Mouse (Mus musculus): ENCODE measurements at regions not wholly inside any gene's neighbourhood (a gene's known extent, or its start where the extent isn't known, plus 50 kb on each side); places are given as distances from the start of the nearest gene placed in this dataset. TPM values are rescaled to one million over a fixed set of nuclear protein-coding genes. Genes with fewer than 3 reads are reported as not detected.

DNA sequence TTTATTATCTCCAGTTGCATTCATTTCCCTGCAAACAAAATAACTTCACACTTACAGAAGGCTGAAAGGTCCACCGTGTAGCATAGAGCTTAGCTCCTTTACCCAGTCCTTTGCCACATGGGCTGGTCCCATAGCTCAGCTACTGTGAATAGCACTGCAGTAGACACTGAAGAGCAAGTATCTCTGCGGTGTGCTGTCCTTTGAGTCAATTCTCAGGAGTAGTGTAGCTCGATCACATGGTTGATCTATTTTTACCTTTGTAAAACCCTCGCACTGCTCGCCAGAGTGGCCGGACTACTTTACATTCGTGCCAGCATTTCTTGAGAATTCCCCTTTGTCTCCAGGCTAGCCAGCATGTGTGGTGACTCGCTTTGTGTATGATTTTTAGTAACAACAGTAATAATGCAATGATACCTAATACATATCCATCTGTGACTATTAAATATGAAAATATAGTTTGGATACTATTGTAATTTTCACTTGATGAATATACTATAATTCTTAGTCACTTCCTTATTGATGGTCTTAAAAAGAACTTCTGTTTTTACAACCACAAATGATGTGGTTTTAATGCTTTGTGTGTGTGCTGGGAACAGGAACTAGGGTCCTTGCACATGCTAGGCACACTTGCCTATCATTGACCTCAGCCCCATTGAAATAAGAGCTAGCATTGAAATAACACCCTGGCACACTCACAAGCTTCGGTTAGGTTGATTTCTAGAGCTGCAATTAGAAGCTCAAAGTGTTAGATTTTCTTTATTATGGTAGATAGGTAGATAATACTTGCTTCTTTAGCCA is 257.7 kb upstream of the Atp11b start:
- Histone ChIP-seq H3K9me3 (replicated peaks) (no peaks in the 10 kb centered on the region), H3K36me3 (no peaks in the 10 kb centered on the region), H3K9ac (no peak overlapping the region), H3K4me3 (replicated peaks) (no peak overlapping the region), H3K4me1 (no peaks in the 10 kb centered on the region), H3K27ac (no peak overlapping the region), H3K27me3 (no peaks in the 10 kb centered on the region), H3K4me2 (no peak overlapping the region)
- no peak for ATAC-seq (replicated peaks; ENCODE audit: low FRiP score)
- WGBS: 83% methylated on average over 9 of the region's 9 CpGs

DNA sequence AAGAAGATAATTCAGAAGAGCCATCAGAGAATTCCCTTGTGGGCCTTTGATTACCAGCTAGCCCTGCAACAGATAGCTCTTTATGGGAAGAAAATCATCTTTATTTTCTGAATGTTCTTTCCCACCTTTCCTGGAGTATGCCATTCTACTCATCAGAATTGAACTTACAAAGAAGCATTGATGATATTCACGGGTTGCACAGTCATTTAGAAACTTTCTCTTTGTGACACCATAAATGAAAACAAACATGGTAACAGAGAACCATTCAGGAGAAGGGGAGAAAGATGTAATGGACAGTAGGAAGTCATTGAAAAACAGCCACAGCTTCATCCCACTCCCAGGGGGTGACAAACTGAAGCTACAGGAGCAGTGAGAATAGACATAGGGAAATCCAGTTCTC is 243.6 kb upstream of the Atp11b start:
- no peaks in the 10 kb centered on the region for H3K36me3 ChIP-seq
- no peaks in the 10 kb centered on the region for H3K27me3 ChIP-seq
- no peaks in the 10 kb centered on the region for H3K9me3 ChIP-seq (replicated peaks)
- no peak overlapping the region for H3K4me3 ChIP-seq (replicated peaks)
- H3K9ac ChIP-seq: no peak overlapping the region
- no peak for ATAC-seq (replicated peaks; ENCODE audit: low FRiP score)
- H3K4me1 ChIP-seq: no peaks in the 10 kb centered on the region
- WGBS: 63% methylated on average over 1 of the region's 1 CpGs
- no peak overlapping the region for H3K4me2 ChIP-seq
- no peak overlapping the region for H3K27ac ChIP-seq

DNA sequence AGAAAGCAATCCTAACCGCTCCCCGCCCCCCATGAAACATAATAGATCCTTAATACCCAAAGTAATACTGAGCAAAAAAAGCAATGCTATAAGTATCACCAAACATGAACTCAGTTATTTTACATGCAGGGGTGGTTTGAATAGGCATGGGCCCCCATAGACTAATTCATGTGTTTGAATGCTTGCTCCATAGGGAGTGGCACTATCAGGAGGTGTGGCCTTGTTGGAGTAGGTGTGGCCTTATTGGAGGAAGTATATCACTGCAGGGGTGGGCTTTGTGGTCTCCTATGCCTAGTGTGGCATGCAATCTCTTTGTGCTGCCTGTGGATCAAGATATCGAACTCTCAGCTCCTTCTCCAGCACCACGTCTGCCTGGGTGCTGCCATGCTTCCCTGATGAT is 237.4 kb upstream of the Atp11b start:
- Histone ChIP-seq H3K4me3 (replicated peaks) (no peak overlapping the region), H3K36me3 (no peaks in the 10 kb centered on the region), H3K9ac (no peak overlapping the region), H3K4me1 (no peaks in the 10 kb centered on the region), H3K4me2 (no peak overlapping the region), H3K9me3 (replicated peaks) (no peaks in the 10 kb centered on the region), H3K27me3 (no peaks in the 10 kb centered on the region), H3K27ac (no peak overlapping the region)
- no peak for ATAC-seq (replicated peaks; ENCODE audit: low FRiP score)
- 92% methylated on average over 4 of the region's 4 CpGs for WGBS

DNA sequence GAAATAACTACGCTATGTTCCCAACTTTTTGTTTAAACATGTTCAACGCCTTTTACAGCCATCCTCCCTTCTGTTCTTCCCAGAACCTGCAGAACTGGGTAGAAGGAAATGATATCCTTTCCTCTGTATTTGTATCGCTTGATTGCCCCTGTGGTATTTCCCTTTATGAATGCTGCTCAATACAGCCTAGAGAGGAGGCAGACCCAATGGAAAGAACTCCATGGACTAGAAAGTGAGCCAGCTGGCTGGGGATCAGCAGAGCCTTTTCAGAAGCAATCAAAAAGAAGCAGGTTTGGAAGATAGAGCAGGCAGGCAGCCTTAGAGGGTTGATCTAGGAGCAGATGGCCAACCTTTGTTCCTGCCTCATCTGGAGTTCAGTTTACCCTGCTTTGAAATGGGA is 233.8 kb upstream of the Atp11b start:
- H3K9me3 ChIP-seq (replicated peaks): no peaks in the 10 kb centered on the region
- no peak overlapping the region for H3K4me3 ChIP-seq (replicated peaks)
- H3K27me3 ChIP-seq: no peaks in the 10 kb centered on the region
- no peak overlapping the region for H3K9ac ChIP-seq
- no peak overlapping the region for H3K27ac ChIP-seq
- H3K4me2 ChIP-seq: no peak overlapping the region
- no peaks in the 10 kb centered on the region for H3K4me1 ChIP-seq
- H3K36me3 ChIP-seq: no peaks in the 10 kb centered on the region
- peak; percentile 66; the same call in 1 of the 2 replicates for ATAC-seq (replicated peaks; ENCODE audit: low FRiP score)
- 71% methylated on average over 3 of the region's 3 CpGs for WGBS

DNA sequence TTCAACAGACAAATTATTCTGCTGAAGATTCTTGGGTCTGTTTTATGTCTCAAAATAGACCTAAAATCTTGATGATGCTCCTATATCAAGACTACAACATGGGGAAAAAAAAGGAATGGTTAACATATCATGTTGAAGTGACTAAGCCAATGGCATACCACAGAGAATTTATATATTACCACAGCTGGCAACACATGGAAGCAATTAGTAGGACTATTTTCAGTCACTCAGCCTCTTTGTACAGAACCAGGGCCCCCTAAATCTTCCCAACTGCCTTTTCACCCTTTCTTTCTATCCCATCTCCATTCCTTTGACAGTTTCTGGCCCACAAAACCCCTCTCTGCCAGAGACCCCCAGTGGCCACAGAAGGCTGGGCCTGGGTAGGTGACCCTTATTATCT is 206.2 kb upstream of the Atp11b start:
- Histone ChIP-seq H3K4me2 (no peak overlapping the region), H3K27ac (no peak overlapping the region), H3K36me3 (no peaks in the 10 kb centered on the region), H3K27me3 (no peaks in the 10 kb centered on the region), H3K9ac (no peak overlapping the region), H3K9me3 (replicated peaks) (no peaks in the 10 kb centered on the region), H3K4me3 (replicated peaks) (no peak overlapping the region), H3K4me1 (no peaks in the 10 kb centered on the region)
- no peak for ATAC-seq (replicated peaks; ENCODE audit: low FRiP score)

DNA sequence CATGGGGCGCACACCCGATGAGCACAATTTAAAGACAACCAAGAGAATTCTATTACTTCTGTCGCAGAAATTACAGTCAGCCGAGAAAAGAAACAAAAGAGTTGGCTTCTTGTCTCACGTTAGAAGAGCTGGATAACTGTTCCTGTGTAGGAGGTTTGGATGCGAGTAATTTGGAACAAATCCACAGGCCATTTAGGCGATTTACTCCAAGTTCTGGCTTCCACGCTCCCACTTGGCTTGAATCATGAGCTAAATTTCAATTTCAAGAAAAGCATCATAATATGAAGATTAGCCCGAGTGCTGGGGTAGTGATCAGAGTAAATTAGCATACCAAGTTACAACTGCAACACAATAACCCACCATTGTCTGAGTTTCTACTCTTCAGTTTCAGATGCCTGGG is 202.1 kb upstream of the Atp11b start:
- Histone ChIP-seq H3K4me1 (no peaks in the 10 kb centered on the region), H3K36me3 (no peaks in the 10 kb centered on the region), H3K27me3 (no peaks in the 10 kb centered on the region), H3K9ac (no peak overlapping the region), H3K9me3 (replicated peaks) (no peaks in the 10 kb centered on the region), H3K4me2 (no peak overlapping the region), H3K27ac (no peak overlapping the region), H3K4me3 (replicated peaks) (no peak overlapping the region)
- ATAC-seq (replicated peaks; ENCODE audit: low FRiP score): no peak
- 82% methylated on average over 9 of the region's 9 CpGs for WGBS

DNA sequence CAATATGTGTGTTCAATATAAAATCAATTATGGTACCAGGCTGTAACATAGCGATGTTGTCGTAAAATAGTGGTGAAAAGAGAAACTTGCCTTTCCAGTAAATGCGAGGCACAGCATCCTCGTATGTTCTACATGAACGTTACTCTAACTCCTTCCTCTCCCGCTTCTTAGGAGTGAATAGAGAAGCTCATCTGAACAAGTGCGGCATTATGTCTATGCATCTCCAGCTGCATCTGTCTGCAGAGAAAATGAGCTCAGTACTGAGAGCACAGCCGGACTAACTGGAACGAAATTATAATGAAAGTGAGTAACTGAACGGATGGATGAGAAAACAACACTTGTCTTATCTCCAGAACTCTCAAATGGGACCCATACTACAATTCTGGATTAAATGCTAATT is 193.5 kb upstream of the Atp11b start:
- Histone ChIP-seq H3K9me3 (replicated peaks) (no peaks in the 10 kb centered on the region), H3K9ac (no peak overlapping the region), H3K36me3 (no peaks in the 10 kb centered on the region), H3K27me3 (no peaks in the 10 kb centered on the region), H3K4me3 (replicated peaks) (no peak overlapping the region), H3K4me1 (no peaks in the 10 kb centered on the region), H3K4me2 (no peak overlapping the region), H3K27ac (no peak overlapping the region)
- 91% methylated on average over 10 of the region's 10 CpGs for WGBS
- ATAC-seq (replicated peaks; ENCODE audit: low FRiP score): no peak

DNA sequence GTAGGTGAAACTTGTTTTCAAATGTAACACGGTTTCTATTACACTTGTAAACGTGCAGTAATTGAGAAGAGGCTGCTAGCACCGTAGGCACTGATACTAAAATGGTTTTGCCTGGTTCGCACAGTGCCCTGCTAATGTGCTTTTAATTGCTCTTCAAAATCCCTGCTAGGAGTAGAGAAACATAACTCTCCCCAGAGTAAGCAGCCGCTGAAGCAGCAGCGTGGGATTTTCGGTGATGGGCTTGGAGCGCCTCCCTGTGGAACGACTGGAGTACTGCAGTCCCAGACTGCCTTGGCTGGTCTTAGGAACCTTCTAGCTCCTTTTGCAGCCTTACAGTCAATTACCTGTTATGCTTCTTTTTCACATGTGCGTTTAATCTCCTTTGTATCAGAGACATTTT is 179.5 kb upstream of the Atp11b start:
- WGBS: 18% methylated on average over 10 of the region's 10 CpGs
- H3K4me2 ChIP-seq: no peak overlapping the region
- H3K4me3 ChIP-seq (replicated peaks): no peak overlapping the region

More for the DNA sequence above, 179.5 kb upstream of the Atp11b start:
- Histone ChIP-seq H3K9me3 (replicated peaks) (no peaks in the 10 kb centered on the region), H3K9ac (no peak overlapping the region), H3K27me3 (no peaks in the 10 kb centered on the region), H3K27ac (no peak overlapping the region), H3K4me1 (no peaks in the 10 kb centered on the region), H3K36me3 (no peaks in the 10 kb centered on the region)
- ATAC-seq (replicated peaks; ENCODE audit: low FRiP score): no peak

Small RNA genes lying in the stretch of these regions (microRNA-seq; reads per million reads assigned to microRNA genes)
- not detected for gene Gm25442
